Mouse (Mus musculus): ENCODE data around the gene Tcfl5.

The Tcfl5 gene

DNA sequence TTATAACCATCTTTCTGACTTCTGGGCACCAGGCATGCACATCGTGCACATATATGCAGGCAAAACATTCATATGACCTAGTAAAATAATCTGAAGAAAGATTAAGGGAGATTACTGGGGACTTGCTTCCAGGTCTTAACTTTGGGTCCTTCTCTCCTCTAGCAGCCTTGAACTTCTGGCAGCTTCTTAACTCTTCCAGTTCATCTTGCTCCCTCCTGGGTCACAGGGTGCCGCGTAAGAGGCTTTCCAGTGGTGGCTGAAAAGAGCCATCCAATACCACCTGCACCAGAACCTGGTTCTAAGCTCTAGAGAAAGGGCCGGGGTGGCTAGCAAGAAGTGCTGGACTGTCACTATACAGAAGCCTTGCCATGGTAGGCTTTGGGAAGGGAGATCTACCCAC, 45.0 kb downstream of the Tcfl5 start, which contains the start of gene Col9a3:
Col9a3 (plus strand) TSS at position 301 of the 400 bp plus-strand sequence.
- no peak for DNase-seq

DNA sequence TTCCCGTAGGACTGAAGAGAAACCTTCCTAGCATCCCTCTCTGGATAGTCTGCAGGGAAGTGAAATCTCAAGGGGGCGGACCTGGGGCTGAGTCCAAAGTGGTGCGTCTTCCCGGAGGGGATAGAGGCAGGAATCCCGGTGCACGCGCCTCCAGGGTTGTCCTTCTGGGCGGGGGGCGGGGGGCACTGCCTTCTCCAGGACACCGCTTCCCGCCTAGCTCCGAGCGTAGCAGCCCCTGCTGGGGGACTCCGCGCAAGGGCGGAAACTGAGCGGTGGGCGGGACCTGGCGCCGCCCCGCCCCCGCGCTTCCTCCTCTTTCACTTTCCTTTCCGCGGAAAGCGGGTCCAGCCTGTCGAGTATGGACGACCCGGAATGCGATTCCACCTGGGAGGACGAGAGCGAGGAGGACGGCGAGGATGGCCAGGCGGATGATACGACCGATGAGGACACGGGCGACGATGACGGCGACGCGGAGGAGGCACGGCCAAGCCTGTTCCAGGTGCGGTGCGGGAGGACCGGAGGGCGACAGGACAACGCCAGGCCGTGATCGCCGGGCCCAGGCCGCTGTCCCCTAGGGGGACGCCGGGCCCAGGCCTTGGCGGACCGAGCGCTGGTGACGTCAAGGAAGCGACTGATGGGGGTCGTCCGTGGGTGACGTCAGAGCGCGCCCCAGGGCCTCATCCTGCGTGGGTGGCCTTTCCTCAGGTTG, 53.2 kb downstream of the Tcfl5 start, which contains the start of gene Ogfr:
Ogfr (plus strand) TSS at position 123 of the 709 bp plus-strand sequence.
- peak; percentile 84 for DNase-seq

DNA sequence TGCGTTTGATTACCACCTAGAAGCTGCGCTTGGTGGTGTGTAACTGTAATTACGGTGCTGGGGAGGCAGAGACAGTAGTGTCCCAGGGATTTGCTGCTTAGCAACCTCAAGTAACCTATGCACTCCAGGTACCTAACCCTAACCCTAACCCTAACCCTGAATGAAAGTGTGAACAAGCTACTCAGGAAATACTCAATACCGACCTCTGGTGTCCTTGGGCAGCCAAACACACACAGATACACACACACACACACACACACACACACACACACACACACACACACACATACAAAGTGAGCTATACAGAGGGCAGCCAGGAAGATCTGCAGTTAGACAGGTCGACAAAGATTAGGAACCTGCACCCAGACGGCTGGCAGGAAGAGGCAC, 53.8 kb downstream of the Tcfl5 start:
- DNase-seq = no peak

DNA sequence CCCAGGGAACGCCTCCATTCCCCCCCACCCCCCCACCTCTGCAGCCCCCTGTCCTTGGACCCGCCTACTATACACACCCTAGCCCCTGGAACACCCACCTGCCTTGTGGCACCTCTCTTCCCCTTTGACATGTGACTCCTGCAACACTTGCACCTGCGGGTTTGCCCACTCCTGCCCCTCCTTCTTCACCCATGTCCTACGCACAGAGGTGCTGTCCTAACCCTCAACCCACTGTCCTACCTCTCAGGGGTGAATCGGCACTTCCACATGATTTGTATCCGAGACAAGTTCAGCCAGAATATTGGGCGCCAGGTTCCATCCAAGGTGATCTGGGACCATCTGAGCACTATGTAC, 59.4 kb downstream of the Tcfl5 start:
- no peak for DNase-seq

DNA sequence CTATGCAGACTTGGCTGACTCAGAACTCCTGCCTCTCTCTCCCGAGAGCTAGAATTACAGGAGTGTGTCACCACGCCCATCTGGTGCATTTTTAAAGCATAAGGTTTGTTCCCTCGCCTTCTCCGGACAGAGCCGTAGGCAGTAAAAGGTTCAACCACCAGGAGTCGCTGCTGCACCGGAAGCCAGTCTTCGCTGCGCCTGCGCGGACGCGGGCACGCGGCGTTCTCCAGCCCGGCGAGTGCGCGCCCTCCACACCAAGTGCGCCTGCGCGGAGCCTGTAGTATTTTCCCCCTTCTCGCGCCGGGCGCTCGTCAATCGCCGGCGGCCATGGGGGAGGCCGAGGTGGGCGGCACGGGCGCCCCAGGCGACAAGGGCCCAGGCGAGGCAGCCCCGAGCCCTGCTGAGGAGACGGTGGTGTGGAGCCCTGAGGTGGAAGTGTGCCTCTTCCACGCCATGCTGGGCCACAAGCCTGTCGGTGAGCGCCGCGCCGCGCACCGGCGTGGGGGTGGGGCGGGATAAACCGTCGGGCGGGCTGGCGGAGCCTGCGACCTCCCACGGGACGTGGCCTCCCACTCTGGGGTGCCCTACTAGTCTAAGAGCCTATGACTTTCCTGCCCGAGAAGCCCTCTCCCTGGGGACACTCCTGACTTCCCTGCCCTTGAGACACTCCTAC, 59.9 kb downstream of the Tcfl5 start:
- peak; percentile 97 for DNase-seq

DNA sequence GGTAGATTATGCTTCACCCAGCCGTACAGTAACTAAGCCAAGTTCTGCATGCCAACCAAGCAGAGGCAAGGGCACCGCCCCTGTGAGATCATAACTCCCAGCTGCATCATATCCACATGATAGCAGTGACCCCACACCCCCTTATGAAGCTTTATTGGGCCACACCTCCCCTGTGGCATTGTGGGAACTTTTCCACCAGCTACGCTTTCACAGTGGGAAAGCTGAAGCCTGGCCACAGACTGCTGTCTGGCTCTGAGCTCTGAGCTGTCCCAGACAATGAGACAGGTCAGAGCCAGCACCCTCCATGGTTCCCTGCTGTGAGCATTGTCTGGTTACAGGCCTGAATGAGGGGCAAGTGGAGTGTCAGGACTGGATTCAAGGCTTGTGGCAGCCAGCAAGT, 61.5 kb downstream of the Tcfl5 start, which contains the start of gene Mrgbp:
Mrgbp (plus strand) TSS at position 303 of the 400 bp plus-strand sequence.
- no peak for DNase-seq

DNA sequence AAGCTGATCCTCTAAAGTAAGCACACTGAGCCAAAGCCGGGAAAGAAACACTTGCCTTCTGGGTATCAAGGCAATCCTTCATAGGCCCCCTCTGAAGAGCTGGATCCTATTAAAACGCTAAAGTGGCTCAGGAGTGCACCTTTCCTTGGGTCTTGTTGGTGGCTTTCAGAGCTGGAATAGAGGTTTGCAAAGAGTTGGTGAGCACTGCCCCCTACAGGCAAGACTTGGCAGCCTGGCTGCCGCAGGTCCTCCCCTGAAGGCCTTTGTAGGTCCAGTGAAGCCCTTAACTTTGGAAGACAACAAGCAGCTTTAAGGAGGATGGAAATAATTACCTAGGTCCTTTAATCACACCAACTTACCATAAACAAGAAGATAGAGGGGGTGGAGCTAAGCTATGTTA, 63.8 kb downstream of the Tcfl5 start:
- DNase-seq = peak; percentile 62

DNA sequence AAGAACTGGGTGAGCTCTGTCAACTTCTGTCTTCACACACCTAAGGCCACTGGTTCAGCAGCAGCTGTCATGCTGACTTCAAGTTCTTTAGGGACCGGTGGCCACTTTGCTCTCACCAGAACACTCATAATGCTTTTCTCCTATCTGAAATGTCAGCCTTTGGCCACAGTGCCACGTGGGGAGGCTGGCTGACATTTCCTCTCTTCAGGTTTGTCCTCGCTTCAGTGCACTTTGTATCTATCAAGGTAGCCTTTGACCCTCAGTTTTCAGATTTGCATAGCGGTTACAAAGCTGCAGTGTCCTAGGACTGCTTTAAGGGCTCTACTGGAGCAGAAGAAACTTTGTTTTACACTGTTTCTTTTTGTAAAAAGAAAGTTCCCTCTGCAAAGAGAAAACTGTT, 66.0 kb downstream of the Tcfl5 start:
- no peak for DNase-seq
